Mouse (Mus musculus): ENCODE measurements at regions not wholly inside any gene's neighbourhood (a gene's known extent, or its start where the extent isn't known, plus 50 kb on each side); places are given as distances from the start of the nearest gene placed in this dataset.

DNA sequence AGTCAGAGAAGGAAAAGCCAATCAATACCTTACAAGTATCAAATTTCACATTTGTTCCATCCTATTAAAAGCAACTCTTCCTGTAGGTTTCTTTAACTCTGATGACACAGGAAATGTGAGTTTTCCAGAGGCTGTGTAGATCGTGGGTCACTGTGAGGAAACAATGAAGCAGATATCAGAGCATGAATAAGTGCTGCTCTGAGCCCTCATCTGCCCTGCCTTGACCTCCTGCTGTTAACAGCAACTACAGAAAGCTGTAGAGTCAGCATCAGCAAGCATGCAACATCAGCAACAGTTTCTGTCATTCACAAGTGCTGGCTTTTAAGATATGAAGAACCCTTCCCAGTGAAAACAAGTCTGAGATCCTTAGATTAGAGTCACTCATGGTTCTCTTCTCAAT is 176.2 kb upstream of the A1bg start:
- Histone ChIP-seq H3K4me2 (replicated peaks; ENCODE audit: low read depth, low read length) (no peak overlapping the region), H3K9ac (replicated peaks; ENCODE audit: low read length) (no peak overlapping the region), H3K36me3 (ENCODE audit: insufficient read depth, low read length) (no peaks in the 10 kb centered on the region), H3K27ac (ENCODE audit: low read length) (no peak overlapping the region), H3K4me3 (ENCODE audit: low read length) (no peak overlapping the region), H3K27me3 (ENCODE audit: insufficient read depth, low read length) (no peaks in the 10 kb centered on the region), H3K9me3 (ENCODE audit: low read length) (no peaks in the 10 kb centered on the region), H3K4me1 (ENCODE audit: insufficient read depth, low read length) (no peaks in the 10 kb centered on the region)
- no peak for ATAC-seq (ENCODE audit: low FRiP score, low TSS enrichment)
- 20% methylated on average over 1 of the region's 1 CpGs for WGBS

DNA sequence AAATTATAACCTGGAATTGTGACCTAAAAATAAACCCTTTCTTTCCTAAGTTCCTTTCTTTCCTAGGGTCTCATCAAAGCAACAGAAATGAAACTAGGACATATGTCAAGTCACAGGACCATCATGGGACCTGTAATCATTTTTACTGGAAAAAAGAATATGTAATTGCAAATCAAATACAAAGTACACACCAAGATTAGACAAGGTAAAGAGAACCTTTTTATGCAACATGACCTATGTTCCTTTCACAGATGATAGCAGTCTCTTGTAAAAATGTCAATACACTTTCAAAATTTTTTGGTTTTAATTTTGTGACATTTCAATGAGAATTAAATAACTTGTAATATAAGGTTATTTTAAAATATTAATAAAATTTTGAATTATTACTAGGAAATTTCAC is 175.7 kb upstream of the A1bg start:
- Histone ChIP-seq H3K27me3 (ENCODE audit: insufficient read depth, low read length) (no peaks in the 10 kb centered on the region), H3K9ac (replicated peaks; ENCODE audit: low read length) (no peak overlapping the region), H3K9me3 (ENCODE audit: low read length) (no peaks in the 10 kb centered on the region), H3K36me3 (ENCODE audit: insufficient read depth, low read length) (no peaks in the 10 kb centered on the region), H3K4me1 (ENCODE audit: insufficient read depth, low read length) (no peaks in the 10 kb centered on the region), H3K4me2 (replicated peaks; ENCODE audit: low read depth, low read length) (no peak overlapping the region), H3K4me3 (ENCODE audit: low read length) (no peak overlapping the region), H3K27ac (ENCODE audit: low read length) (no peak overlapping the region)
- ATAC-seq (ENCODE audit: low FRiP score, low TSS enrichment), result no peak

DNA sequence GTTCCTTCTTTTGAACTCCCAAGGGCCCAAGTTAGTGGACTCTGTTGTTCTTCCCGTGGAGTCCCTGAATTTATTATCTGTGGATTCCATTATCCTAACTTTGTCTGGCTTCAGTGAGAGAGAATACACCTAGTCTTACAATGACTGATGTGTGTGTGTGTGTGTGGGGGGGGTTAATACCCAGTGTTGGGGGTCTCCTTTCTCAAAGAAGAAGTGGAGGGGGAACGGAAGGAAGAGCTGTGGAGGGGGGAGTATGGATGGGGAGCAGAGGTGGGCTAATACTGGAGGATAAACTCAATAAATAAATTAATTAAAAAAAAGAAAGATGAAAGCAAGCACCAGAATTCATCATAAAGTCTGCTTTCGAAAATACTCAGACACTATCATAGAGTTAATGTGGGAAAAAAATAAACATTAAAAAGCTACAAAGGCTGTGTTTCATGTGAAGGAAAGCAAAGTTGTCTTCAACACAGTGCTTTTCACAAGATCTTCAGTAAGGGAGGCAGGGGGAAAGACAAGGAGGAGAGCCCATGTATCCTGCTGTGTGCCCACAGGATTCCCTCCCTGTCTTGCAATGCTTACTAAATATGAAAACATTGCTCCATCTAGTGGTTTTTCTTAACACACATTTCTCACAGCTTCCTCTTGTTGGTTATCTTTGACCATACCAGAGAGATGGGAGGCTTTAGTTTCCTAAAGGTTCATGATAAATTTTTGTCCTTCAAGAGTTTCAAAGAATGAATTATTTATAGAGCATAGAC is 173.4 kb upstream of the A1bg start:
- no peaks in the 10 kb centered on the region for H3K4me1 ChIP-seq (ENCODE audit: insufficient read depth, low read length)
- no peaks in the 10 kb centered on the region for H3K27me3 ChIP-seq (ENCODE audit: insufficient read depth, low read length)
- H3K9me3 ChIP-seq (ENCODE audit: low read length), result no peaks in the 10 kb centered on the region
- H3K4me2 ChIP-seq (replicated peaks; ENCODE audit: low read depth, low read length), result no peak overlapping the region
- no peak for ATAC-seq (ENCODE audit: low FRiP score, low TSS enrichment)
- H3K4me3 ChIP-seq (ENCODE audit: low read length), result no peak overlapping the region
- H3K27ac ChIP-seq (ENCODE audit: low read length), result no peak overlapping the region
- 76% methylated on average over 3 of the region's 3 CpGs for WGBS
- no peaks in the 10 kb centered on the region for H3K36me3 ChIP-seq (ENCODE audit: insufficient read depth, low read length)
- H3K9ac ChIP-seq (replicated peaks; ENCODE audit: low read length), result no peak overlapping the region

DNA sequence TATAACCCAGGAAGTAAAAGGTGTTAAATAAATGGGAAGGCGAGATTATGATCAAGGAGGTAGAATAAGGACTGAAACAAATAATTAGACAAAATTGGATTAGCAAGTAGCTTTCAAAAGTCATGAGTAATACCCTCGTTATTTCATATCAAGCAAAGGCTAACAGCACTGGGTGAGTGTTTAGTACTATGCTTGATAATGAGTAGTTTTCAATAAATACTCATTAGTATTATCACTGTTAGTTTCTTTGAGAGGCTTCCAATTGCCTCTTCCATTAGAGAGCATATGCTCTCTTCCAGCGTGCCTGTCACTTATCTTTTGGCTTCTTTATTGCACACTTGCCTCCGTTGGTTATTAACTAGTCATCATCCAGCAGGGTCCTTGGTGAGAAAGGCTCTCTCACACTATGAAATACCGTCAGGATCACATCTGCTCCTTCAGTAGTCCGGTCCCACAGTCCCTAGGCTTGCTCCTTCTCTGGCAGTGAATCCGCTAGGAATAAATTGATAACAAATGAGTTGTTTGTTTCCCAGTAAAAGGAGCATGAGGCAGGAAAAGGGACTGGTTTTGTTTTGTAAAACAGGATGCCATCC is 132.3 kb upstream of the A1bg start:
- H3K4me1 ChIP-seq (ENCODE audit: insufficient read depth, low read length), result no peaks in the 10 kb centered on the region
- 71% methylated on average over 7 of the region's 7 CpGs for WGBS
- H3K27ac ChIP-seq (ENCODE audit: low read length), result no peak overlapping the region
- no peaks in the 10 kb centered on the region for H3K36me3 ChIP-seq (ENCODE audit: insufficient read depth, low read length)
- no peaks in the 10 kb centered on the region for H3K9me3 ChIP-seq (ENCODE audit: low read length)
- H3K4me3 ChIP-seq (ENCODE audit: low read length), result no peak overlapping the region
- no peak for ATAC-seq (ENCODE audit: low FRiP score, low TSS enrichment)
- no peaks in the 10 kb centered on the region for H3K27me3 ChIP-seq (ENCODE audit: insufficient read depth, low read length)
- H3K4me2 ChIP-seq (replicated peaks; ENCODE audit: low read depth, low read length), result no peak overlapping the region
- no peak overlapping the region for H3K9ac ChIP-seq (replicated peaks; ENCODE audit: low read length)

DNA sequence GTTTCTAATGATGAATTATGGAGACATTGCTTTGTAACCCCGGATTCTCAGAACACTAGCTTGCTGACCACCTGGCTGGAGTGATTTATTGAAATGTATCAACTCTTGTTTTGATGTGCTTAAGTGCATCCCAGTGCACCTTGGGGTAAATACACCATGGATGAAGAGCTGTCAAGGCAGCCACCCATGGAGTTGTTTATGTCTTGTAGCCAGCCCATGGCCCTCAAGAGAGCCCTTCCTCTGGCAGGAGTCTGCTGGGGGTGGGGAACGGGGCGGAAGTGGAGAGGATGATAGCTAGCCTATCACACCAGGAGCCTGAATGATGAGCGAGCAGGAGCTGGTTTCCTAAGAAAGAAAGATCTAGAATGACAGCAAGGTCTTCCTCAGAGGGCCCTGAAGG is 128.6 kb upstream of the A1bg start:
- no peaks in the 10 kb centered on the region for H3K9me3 ChIP-seq (ENCODE audit: low read length)
- ATAC-seq (ENCODE audit: low FRiP score, low TSS enrichment), result peak; percentile 51; the same call in 1 of the 2 replicates
- no peaks in the 10 kb centered on the region for H3K27me3 ChIP-seq (ENCODE audit: insufficient read depth, low read length)
- no peaks in the 10 kb centered on the region for H3K36me3 ChIP-seq (ENCODE audit: insufficient read depth, low read length)
- no peak overlapping the region for H3K27ac ChIP-seq (ENCODE audit: low read length)
- no peaks in the 10 kb centered on the region for H3K4me1 ChIP-seq (ENCODE audit: insufficient read depth, low read length)
- H3K4me3 ChIP-seq (ENCODE audit: low read length), result no peak overlapping the region
- no peak overlapping the region for H3K4me2 ChIP-seq (replicated peaks; ENCODE audit: low read depth, low read length)
- H3K9ac ChIP-seq (replicated peaks; ENCODE audit: low read length), result no peak overlapping the region
- 38% methylated on average over 4 of the region's 4 CpGs for WGBS

DNA sequence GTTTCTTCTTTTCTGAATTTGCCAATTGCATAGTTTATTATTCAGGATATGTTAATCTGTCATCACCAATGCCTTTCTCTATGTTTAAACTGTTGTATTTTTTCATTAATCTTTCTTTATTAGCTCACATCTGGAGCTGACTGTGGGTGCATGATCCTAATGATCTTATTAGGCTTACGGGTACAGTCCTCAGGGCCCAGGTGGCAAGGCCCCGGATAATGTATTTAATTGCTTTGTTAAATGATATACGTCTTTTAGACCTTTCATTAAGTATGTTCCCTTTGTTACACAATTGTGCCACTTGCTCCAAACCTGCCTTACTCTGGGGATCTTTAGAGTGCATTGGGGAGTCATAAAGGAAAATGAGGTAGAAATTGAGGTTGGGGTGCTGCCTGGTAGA is 86.7 kb upstream of the A1bg start:
- Histone ChIP-seq H3K4me1 (ENCODE audit: insufficient read depth, low read length) (no peaks in the 10 kb centered on the region), H3K4me2 (replicated peaks; ENCODE audit: low read depth, low read length) (no peak overlapping the region), H3K36me3 (ENCODE audit: insufficient read depth, low read length) (no peaks in the 10 kb centered on the region), H3K9me3 (ENCODE audit: low read length) (no peaks in the 10 kb centered on the region), H3K27ac (ENCODE audit: low read length) (no peak overlapping the region), H3K4me3 (ENCODE audit: low read length) (no peak overlapping the region), H3K27me3 (ENCODE audit: insufficient read depth, low read length) (no peaks in the 10 kb centered on the region), H3K9ac (replicated peaks; ENCODE audit: low read length) (no peak overlapping the region)
- 80% methylated on average over 3 of the region's 3 CpGs for WGBS
- ATAC-seq (ENCODE audit: low FRiP score, low TSS enrichment), result no peak

DNA sequence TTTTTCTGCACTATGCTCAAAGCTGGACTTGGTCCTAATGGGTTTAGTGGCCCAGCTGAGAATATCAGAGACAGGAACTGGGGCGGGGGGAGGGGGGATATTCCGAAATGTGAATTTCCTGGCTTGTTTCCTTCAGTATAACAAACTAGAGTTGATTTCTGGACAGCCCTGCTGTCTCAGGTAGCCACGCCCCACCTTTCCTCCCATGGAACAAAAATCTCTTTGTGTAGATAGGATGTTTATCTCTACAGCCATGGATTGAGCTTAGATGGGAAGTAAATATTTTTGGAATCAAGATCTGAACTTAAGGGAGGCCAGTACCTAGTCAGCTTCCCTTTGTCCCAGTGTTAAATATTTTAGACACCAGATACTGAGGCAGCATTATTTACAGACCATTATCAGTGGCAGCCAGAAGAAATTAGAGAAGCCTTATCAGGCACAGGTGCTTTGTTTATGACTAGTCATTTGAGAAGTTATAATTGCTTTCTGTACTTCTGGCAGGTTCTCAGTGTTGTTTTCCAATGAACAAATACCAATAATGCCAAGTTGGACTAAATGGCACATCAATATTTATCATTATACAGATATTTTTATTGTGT is 84.7 kb upstream of the A1bg start:
- 0 out of 2 replicates have a peak, but pooled peaks have one; percentile 12 for ATAC-seq (ENCODE audit: low FRiP score, low TSS enrichment)
- H3K27ac ChIP-seq (ENCODE audit: low read length), result no peak overlapping the region
- 74% methylated on average over 3 of the region's 3 CpGs for WGBS
- H3K4me3 ChIP-seq (ENCODE audit: low read length), result no peak overlapping the region
- H3K36me3 ChIP-seq (ENCODE audit: insufficient read depth, low read length), result no peaks in the 10 kb centered on the region
- H3K4me1 ChIP-seq (ENCODE audit: insufficient read depth, low read length), result no peaks in the 10 kb centered on the region
- H3K4me2 ChIP-seq (replicated peaks; ENCODE audit: low read depth, low read length), result no peak overlapping the region
- H3K9ac ChIP-seq (replicated peaks; ENCODE audit: low read length), result no peak overlapping the region
- H3K27me3 ChIP-seq (ENCODE audit: insufficient read depth, low read length), result no peaks in the 10 kb centered on the region
- no peaks in the 10 kb centered on the region for H3K9me3 ChIP-seq (ENCODE audit: low read length)

DNA sequence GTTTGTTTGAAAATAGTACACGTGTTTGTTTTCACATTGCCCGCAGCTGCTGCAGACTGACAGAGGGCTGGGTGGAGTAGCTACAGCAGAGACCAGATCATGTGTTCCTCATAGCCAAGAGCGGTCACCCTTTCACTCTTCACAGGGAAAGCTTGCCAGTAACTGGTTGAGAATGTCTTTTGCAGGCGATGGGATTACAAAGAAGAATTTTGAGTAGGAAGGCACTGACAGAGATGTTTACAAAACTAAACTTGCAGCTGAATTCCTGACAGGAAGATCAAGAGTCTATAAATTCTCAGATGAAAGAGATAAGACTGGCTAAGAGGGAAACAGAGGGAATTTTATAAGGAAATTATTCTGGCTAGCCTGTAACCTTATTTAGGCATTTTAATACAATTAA is 83.8 kb upstream of the A1bg start:
- H3K4me1 ChIP-seq (ENCODE audit: insufficient read depth, low read length), result no peaks in the 10 kb centered on the region
- 58% methylated on average over 4 of the region's 4 CpGs for WGBS
- H3K27ac ChIP-seq (ENCODE audit: low read length), result no peak overlapping the region
- no peaks in the 10 kb centered on the region for H3K27me3 ChIP-seq (ENCODE audit: insufficient read depth, low read length)
- no peak overlapping the region for H3K4me2 ChIP-seq (replicated peaks; ENCODE audit: low read depth, low read length)
- H3K9me3 ChIP-seq (ENCODE audit: low read length), result no peaks in the 10 kb centered on the region
- no peak for ATAC-seq (ENCODE audit: low FRiP score, low TSS enrichment)
- no peaks in the 10 kb centered on the region for H3K36me3 ChIP-seq (ENCODE audit: insufficient read depth, low read length)
- H3K9ac ChIP-seq (replicated peaks; ENCODE audit: low read length), result no peak overlapping the region
- H3K4me3 ChIP-seq (ENCODE audit: low read length), result no peak overlapping the region

DNA sequence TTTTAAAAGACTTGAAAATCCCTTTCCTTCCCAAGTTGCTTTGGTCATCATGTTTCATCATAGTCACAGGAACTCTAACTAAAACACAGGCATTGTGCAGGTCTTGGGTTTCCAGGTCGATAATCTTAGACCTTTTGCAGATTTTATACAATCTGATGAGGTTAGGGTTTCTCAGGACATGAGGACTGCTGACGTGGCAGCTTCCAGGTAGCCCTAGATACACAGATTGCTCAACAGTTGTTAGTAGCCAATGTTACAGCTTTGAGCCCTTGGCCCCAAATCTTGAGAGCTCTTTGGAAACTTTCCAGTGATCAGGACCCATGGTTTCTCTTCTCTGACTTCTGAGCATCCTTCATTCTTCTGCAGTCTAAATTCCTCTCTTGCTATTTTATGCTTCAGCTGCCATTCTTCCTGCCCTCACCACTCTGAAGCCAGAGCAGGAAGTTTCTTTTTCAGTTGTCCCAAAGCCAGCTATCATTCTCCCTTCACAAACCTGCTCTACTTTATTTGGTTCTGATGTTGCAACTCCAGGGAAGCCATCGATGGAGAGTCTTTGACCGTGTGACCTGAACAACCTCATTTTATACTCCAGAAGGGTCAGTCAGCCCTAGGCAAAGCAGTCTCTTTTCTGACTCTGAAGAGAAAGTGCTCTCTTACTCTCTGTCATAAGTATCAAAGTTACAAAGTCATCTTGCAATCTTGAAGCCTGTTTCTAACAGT is 71.3 kb upstream of the A1bg start:
- H3K4me2 ChIP-seq (replicated peaks; ENCODE audit: low read depth, low read length), result no peak overlapping the region
- no peaks in the 10 kb centered on the region for H3K4me1 ChIP-seq (ENCODE audit: insufficient read depth, low read length)
- no peak overlapping the region for H3K9ac ChIP-seq (replicated peaks; ENCODE audit: low read length)
- no peak for ATAC-seq (ENCODE audit: low FRiP score, low TSS enrichment)
- no peaks in the 10 kb centered on the region for H3K9me3 ChIP-seq (ENCODE audit: low read length)
- H3K27ac ChIP-seq (ENCODE audit: low read length), result no peak overlapping the region
- no peaks in the 10 kb centered on the region for H3K36me3 ChIP-seq (ENCODE audit: insufficient read depth, low read length)
- H3K27me3 ChIP-seq (ENCODE audit: insufficient read depth, low read length), result no peaks in the 10 kb centered on the region
- H3K4me3 ChIP-seq (ENCODE audit: low read length), result no peak overlapping the region
- WGBS, result 69% methylated on average over 4 of the region's 4 CpGs

DNA sequence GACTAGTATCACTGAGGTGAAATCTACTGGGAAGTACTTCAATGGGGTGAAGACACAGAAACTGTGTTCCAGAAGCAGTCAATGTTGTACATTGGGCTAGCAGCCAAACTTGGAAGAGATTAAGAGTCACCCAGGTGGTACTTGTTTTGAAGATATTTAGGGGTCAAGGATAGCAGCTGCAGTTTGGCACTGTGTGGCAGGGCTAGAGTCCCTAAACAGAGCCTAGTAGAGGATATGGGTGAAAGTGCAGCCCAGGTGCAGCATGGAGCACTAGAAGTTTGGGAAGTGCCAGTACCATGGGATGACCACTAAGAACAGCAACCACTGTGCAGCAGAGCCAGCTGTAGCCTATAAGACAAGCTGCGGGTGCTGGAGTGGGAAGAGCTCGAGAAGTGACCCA is 70.6 kb upstream of the A1bg start:
- no peak for ATAC-seq (ENCODE audit: low FRiP score, low TSS enrichment)

More for the DNA sequence above, 70.6 kb upstream of the A1bg start:
- 85% methylated on average over 2 of the region's 2 CpGs for WGBS
- Histone ChIP-seq H3K4me1 (ENCODE audit: insufficient read depth, low read length) (no peaks in the 10 kb centered on the region), H3K36me3 (ENCODE audit: insufficient read depth, low read length) (no peaks in the 10 kb centered on the region), H3K4me2 (replicated peaks; ENCODE audit: low read depth, low read length) (no peak overlapping the region), H3K9me3 (ENCODE audit: low read length) (no peaks in the 10 kb centered on the region), H3K27me3 (ENCODE audit: insufficient read depth, low read length) (no peaks in the 10 kb centered on the region), H3K9ac (replicated peaks; ENCODE audit: low read length) (no peak overlapping the region), H3K27ac (ENCODE audit: low read length) (no peak overlapping the region), H3K4me3 (ENCODE audit: low read length) (no peak overlapping the region)

All from kidney, embryonic 16.5 days (tissue).